Mouse (Mus musculus) forebrain, embryonic 16.5 days (tissue): ENCODE data around the gene Ankdd1b. TPM values are rescaled to one million over a fixed set of nuclear protein-coding genes. Genes with fewer than 3 reads are reported as not detected.

Source experiments
- ATAC-seq: fragments of 200-750 bp; cut with Nextera tagmentation; 2 replicates; pipeline ENCODE4 v1.8.0; 2017; ENCODE audit warnings: mild to moderate bottlenecking, moderate library complexity
- H3K27ac ChIP-seq: fragments of 300-500 bp; sonication (generic); 2 replicates; pipeline ENCODE4 v1.5.1; 2014; ENCODE audit warnings: low read length, control low read depth
- H3K27me3 ChIP-seq: fragments of 300-500 bp; sonication (generic); replicated peaks from 2 replicates; pipeline ENCODE4 v1.6.1; 2014; ENCODE audit warnings: low read length; ENCODE audit not compliant: control insufficient read depth, insufficient read depth
- H3K36me3 ChIP-seq: fragments of 300-500 bp; sonication (generic); 2 replicates; pipeline ENCODE4 v1.6.1; 2014; ENCODE audit not compliant: control insufficient read depth, insufficient read depth
- H3K4me1 ChIP-seq: fragments of 300-500 bp; sonication (generic); replicated peaks from 2 replicates; pipeline ENCODE4 v1.6.1; 2014; ENCODE audit warnings: low read length; ENCODE audit not compliant: control insufficient read depth, insufficient read depth
- H3K4me2 ChIP-seq: fragments of 300-500 bp; sonication (generic); 2 replicates; pipeline ENCODE4 v1.6.1; 2014; ENCODE audit warnings: mild to moderate bottlenecking, low read length, control low read depth
- H3K4me3 ChIP-seq: fragments of 300-500 bp; sonication (generic); replicated peaks from 2 replicates; pipeline ENCODE4 v1.5.1; 2014; ENCODE audit warnings: mild to moderate bottlenecking, low read length, control low read depth
- H3K9ac ChIP-seq: fragments of 300-500 bp; sonication (generic); replicated peaks from 2 replicates; pipeline ENCODE4 v1.6.1; 2014; ENCODE audit warnings: low read depth, low read length, control low read depth
- H3K9me3 ChIP-seq: fragments of 300-500 bp; sonication (generic); 2 replicates; pipeline ENCODE4 v1.6.1; 2016; ENCODE audit warnings: low read length; ENCODE audit not compliant: control insufficient read depth
- WGBS: fragments of 180-500 bp; shearing (Covaris S2); extraction: QIAGEN DNeasy Blood & Tissue Kit; methylation state at CpG from one replicate; pipeline ENCODE4 v1.1.7; 2014; 5-methylcytosine and 5-hydroxymethylcytosine counted together
- polyA plus RNA-seq: library from polyadenylated mRNA; unstranded; fragments of >200 nt; fragmentation: Nextera tagmentation; extraction: Ambion mirVana; gene quantifications from 2 replicates; pipeline ENCODE4 v1.2.1, GENCODE M21; 2015

Gene Ankdd1b
- polyA plus RNA-seq, result not detected in 2 replicates

DNA sequence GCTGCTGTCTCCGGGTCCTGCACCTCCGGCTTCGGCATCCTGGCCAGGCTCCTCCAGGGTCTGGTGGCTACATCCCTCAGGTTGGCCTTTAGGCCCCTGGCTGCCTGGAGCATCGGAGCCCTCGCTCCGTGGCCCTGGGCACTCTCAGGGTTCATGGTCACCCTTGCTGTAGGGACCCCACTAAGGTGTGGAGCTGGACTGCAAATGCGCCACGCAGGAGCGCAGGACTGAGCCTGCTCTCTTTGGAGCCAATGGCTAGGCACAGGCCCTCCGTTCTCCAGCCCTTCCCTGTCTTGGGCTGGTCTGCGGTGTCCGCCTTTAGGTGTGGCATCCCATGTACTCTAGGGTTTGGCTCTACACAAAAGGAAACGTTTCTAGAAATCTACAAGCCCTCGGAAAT, at the start of gene Ankdd1b:
Gene Ankdd1b, minus strand, starts transcription at position 242 of the 400 bp plus-strand sequence.
- no peak within 1 kb of the TSS for H3K9ac ChIP-seq
- no peak within 1 kb of the TSS for H3K4me2 ChIP-seq
- no peaks in the 10 kb centered on the region for H3K9me3 ChIP-seq
- H3K36me3 ChIP-seq, result no peaks in the 10 kb centered on the region
- WGBS, result 93% methylated on average over 14 of the region's 14 CpGs
- H3K4me1 ChIP-seq, result no peaks in the 10 kb centered on the region
- no peak for ATAC-seq
- H3K27me3 ChIP-seq, result no peaks in the 10 kb centered on the region
- H3K27ac ChIP-seq, result no peak within 1 kb of the TSS
- no peak within 1 kb of the TSS for H3K4me3 ChIP-seq

DNA sequence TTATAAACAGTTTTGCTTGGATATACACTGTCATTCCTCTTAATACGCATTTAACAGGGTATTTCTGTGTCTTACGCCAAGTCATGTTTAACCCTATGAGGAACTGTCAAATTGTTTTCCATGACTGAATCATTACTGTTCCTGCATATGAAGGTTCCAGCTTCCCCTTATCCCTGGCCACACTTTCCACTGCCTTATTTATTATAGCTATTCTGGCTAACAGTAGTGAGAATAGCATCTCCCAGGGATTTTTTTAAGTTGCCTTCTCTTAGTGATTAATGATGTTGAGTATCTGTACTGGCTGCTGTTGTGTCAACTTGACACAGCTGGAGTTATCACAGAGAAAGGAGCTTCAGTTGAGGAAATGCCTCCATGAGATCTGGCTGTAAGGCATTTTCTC, 46.3 kb upstream of the Ankdd1b start:
- H3K4me3 ChIP-seq, result no peak overlapping the region
- H3K4me2 ChIP-seq, result no peak overlapping the region
- H3K36me3 ChIP-seq, result no peaks in the 10 kb centered on the region
- no peak overlapping the region for H3K9ac ChIP-seq
- no peaks in the 10 kb centered on the region for H3K27me3 ChIP-seq
- no peaks in the 10 kb centered on the region for H3K9me3 ChIP-seq
- whole genome bisulfite sequencing, result 93% methylated on average over 2 of the region's 2 CpGs
- ATAC-seq, result no peak
- no peak overlapping the region for H3K27ac ChIP-seq
- H3K4me1 ChIP-seq, result no peaks in the 10 kb centered on the region

DNA sequence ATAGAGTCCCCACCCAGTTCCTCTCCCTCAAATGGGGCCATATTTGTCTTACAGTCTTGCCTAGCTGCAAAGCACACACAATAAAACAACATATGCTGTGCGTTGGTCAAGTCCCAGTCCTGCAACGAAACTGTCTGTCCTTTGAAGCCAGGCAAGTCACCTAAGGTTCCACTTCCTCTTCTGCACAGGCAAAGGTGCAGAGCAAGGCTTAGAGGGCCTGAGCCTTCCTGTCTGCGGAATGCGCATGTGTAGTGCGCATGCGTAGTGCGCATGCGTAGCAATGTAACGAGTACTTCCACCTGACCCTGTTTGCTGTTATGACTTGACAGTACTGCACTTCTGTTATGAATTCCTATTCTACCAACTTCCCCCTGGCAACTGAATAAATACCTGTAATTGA, 45.3 kb upstream of the Ankdd1b start:
- no peaks in the 10 kb centered on the region for H3K4me1 ChIP-seq
- no peak overlapping the region for H3K9ac ChIP-seq
- H3K27me3 ChIP-seq, result no peaks in the 10 kb centered on the region
- H3K4me3 ChIP-seq, result no peak overlapping the region
- WGBS, result 93% methylated on average over 9 of the region's 9 CpGs
- H3K4me2 ChIP-seq, result no peak overlapping the region
- no peaks in the 10 kb centered on the region for H3K36me3 ChIP-seq
- no peaks in the 10 kb centered on the region for H3K9me3 ChIP-seq
- no peak for ATAC-seq
- no peak overlapping the region for H3K27ac ChIP-seq

DNA sequence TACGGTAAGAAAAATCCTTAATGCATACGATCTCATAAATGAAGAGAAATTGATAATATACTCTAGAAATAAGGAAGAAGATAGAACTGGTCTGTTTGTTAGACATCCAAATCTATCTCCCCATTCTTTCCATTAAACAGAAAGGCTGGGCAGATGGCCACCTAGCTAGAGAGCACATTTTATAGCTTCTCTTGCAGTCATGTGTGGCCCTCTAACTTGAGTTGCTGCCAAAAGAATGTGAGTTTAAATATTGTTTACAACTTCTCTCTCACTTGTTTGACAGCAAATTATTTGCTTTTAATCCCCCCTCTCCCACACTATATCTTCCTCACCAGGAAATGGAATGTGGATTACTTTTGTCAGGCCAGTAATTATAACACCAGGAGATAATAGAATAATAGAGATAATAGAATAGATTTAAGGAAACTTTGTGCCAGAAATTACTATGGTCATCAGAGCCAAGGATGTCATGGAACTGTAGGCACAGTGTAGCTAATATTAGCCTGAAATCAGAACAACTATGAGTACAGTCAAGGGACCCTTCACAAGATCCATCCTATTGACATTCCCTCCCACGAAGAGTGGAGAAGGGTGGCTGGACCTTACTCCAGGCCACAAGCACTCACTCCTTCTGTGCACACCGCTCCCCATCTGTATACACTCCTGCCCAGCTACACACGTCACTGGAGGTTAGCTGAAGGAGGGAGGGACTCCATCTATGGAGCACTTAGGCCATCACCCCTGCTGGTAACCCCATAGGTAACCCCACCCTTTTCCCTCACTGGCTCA, 43.4 kb upstream of the Ankdd1b start:
- Histone ChIP-seq H3K4me2 (no peak overlapping the region), H3K27ac (no peak overlapping the region), H3K4me3 (no peak overlapping the region), H3K4me1 (no peaks in the 10 kb centered on the region), H3K27me3 (no peaks in the 10 kb centered on the region), H3K9ac (no peak overlapping the region), H3K9me3 (no peaks in the 10 kb centered on the region), H3K36me3 (no peaks in the 10 kb centered on the region)
- no peak for ATAC-seq
- 87% methylated on average over 5 of the region's 5 CpGs for WGBS

DNA sequence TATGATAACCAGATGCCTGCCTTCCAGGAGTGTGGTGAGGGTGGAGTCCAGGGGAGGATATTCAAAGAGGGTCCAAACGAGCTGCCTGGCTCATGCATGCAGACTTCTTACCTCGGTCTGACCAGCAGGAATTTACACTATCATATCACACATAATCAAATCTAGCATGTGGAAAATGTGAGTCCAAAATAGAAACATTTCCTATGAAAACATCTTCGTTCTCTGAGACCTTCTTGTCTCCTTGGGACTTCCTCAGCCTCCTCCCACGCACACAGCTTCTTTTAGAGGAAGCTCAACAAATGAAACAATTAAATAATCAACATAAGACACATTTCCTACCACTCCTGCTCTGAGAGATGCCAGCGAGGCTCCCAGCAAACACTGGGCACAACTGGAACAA, 40.9 kb upstream of the Ankdd1b start:
- Histone ChIP-seq H3K9me3 (no peaks in the 10 kb centered on the region), H3K36me3 (no peaks in the 10 kb centered on the region), H3K27me3 (no peaks in the 10 kb centered on the region), H3K9ac (no peak overlapping the region), H3K4me2 (no peak overlapping the region), H3K27ac (no peak overlapping the region), H3K4me1 (no peaks in the 10 kb centered on the region), H3K4me3 (no peak overlapping the region)
- WGBS, result 71% methylated on average over 5 of the region's 5 CpGs
- no peak for ATAC-seq

DNA sequence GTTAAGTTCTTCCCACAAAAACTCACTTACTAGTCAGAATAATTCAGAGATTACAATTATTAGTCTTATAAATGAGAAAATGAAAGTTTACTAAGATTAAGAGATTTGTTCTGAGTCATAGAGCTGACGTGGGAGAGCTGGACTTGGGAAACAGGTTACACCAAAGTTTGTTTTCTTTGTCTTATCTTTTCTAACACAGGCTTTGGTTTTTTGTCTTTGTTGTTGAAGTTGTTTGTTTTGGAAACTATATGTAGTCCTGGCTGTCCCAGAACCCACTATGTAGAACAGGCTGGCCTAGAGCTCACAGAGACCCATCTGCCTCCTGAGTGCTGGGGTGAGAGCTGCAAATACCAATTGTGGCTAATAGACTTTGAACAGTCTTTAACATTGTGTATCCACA, 40.3 kb upstream of the Ankdd1b start:
- no peak for ATAC-seq
- H3K4me3 ChIP-seq, result no peak overlapping the region
- no peak overlapping the region for H3K4me2 ChIP-seq
- no peaks in the 10 kb centered on the region for H3K4me1 ChIP-seq
- no peak overlapping the region for H3K27ac ChIP-seq
- 92% methylated on average over 1 of the region's 1 CpGs for WGBS
- H3K9ac ChIP-seq, result no peak overlapping the region
- H3K36me3 ChIP-seq, result no peaks in the 10 kb centered on the region
- H3K9me3 ChIP-seq, result no peaks in the 10 kb centered on the region
- H3K27me3 ChIP-seq, result no peaks in the 10 kb centered on the region

DNA sequence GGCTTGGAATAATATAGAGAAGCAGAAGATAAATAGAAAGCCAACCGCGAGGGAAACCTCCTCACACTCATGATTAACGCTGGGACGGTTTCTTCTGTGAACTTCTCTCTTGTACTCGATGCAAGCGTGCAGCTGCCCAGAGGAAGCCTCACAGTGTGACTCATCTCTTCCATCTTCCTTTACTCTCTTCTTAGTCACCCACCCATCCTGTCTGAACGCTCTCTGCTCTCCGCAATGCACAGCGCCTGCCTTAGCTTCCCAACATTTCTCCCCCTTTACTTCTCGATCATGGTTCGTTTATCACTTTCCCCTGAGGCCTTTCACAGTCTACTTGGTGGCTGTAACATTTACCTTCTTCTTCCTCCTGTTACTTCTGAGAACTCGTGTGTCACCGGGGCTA, 39.6 kb upstream of the Ankdd1b start:
- H3K27me3 ChIP-seq, result no peaks in the 10 kb centered on the region
- H3K4me2 ChIP-seq, result no peak overlapping the region
- WGBS, result 93% methylated on average over 13 of the region's 13 CpGs
- no peak overlapping the region for H3K9ac ChIP-seq
- no peaks in the 10 kb centered on the region for H3K36me3 ChIP-seq
- ATAC-seq, result no peak
- H3K4me1 ChIP-seq, result no peaks in the 10 kb centered on the region
- H3K9me3 ChIP-seq, result no peaks in the 10 kb centered on the region
- H3K27ac ChIP-seq, result no peak overlapping the region
- no peak overlapping the region for H3K4me3 ChIP-seq

DNA sequence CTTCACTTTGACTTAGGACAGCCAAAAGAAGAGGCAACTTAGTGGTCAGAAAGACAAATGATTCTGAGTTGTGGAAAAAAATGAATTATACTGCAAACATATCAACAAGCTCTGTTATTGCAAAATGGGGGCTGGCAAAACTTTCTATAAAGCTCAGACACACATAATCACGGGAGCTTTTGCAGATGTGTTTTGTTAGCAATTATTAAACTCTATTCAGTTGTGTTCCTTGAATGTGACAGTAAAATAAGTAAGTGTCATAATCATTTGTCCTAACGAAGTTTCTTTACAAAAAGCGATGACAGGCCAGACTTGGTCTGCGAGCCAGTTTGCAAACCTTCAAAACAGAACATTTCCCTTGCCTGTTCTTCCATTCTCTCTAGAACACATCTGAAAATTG, 36.5 kb upstream of the Ankdd1b start:
- Histone ChIP-seq H3K27me3 (no peaks in the 10 kb centered on the region), H3K4me3 (no peak overlapping the region), H3K36me3 (no peaks in the 10 kb centered on the region), H3K9ac (no peak overlapping the region), H3K27ac (no peak overlapping the region), H3K9me3 (no peaks in the 10 kb centered on the region), H3K4me2 (no peak overlapping the region), H3K4me1 (no peaks in the 10 kb centered on the region)
- ATAC-seq, result no peak
- WGBS, result 82% methylated on average over 4 of the region's 4 CpGs

DNA sequence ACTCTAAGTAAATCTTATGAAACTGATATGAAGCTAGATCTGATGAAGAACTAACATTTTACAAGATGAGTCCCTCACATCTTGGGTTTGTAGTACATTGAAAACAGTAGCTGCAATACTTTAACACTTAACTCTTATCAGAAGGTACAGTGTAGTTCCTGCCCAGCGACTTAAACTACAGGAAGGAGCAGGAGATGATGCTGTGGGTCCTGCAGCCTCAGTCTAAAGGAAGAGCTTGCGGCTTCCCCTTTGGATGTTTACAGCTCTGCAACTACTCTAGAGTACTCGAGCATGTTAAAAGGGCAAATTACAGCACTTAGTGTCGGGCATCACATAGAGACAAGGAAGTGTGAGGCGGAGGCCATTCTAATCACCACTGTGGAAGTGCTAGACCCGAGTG, 35.3 kb upstream of the Ankdd1b start:
- WGBS, result 89% methylated on average over 6 of the region's 6 CpGs
- Histone ChIP-seq H3K4me3 (no peak overlapping the region), H3K27me3 (no peaks in the 10 kb centered on the region), H3K36me3 (no peaks in the 10 kb centered on the region), H3K4me1 (no peaks in the 10 kb centered on the region), H3K9me3 (no peaks in the 10 kb centered on the region), H3K9ac (no peak overlapping the region), H3K27ac (no peak overlapping the region), H3K4me2 (no peak overlapping the region)
- no peak for ATAC-seq

DNA sequence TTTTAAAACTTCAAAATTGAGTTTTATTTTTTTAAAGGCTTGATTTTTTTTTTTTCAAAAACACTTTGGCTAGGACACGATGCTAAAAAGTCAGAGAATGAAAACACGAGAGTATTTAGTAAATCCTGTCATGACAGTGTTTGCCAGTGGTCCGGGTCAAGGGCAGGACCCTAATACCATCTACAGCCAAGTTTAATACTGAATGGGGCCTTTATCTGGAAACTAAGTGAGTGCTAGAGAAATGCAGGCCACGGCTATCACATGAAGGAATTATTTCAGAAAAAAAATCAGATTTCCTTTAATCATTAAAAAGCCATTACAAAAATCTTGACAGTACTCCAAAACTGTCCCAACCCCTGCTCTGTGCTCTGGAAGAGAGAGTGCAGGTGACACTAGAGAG, 34.7 kb upstream of the Ankdd1b start:
- H3K27me3 ChIP-seq, result no peaks in the 10 kb centered on the region
- no peak overlapping the region for H3K9ac ChIP-seq
- H3K27ac ChIP-seq, result no peak overlapping the region
- H3K4me2 ChIP-seq, result no peak overlapping the region
- H3K36me3 ChIP-seq, result no peaks in the 10 kb centered on the region
- H3K4me1 ChIP-seq, result no peaks in the 10 kb centered on the region
- 88% methylated on average over 4 of the region's 4 CpGs for WGBS
- no peak overlapping the region for H3K4me3 ChIP-seq
- no peak for ATAC-seq
- no peaks in the 10 kb centered on the region for H3K9me3 ChIP-seq
